8 mouse cellular contexts compared by ENCODE assay signal in genomic region chr10:80808099-80808984, GRCm38 (mm10). TPM values are rescaled to one million over a fixed set of nuclear protein-coding genes. Genes with fewer than 3 reads are reported as not detected.
A peak's percentile ranks its signal among the peaks of the same experiment; 100 is the strongest.
DNase-seq lines count a peak whose midpoint lies in the region; ATAC-seq lines count a peak whose summit lies in the region.

No protein-coding gene starts in this region.

- ATAC-seq in lung, embryonic 15.5 days (ENCODE audit: borderline replicate concordance, extremely low read depth, low FRiP score, low TSS enrichment) = no peak
- no peak for ATAC-seq in forebrain, embryonic 12.5 days (ENCODE audit: low FRiP score)
- no peak for ATAC-seq in limb, embryonic 13.5 days (ENCODE audit: low FRiP score, low read depth)

- no peak overlapping the region for H3K27ac ChIP-seq in lung, embryonic 15.5 days
- H3K27ac ChIP-seq in forebrain, embryonic 12.5 days = no peak overlapping the region
- no peak overlapping the region for H3K27ac ChIP-seq in limb, embryonic 13.5 days

- H3K9ac ChIP-seq in lung, embryonic 15.5 days = peak overlapping the region; percentile 33; the same call in 1 of the 2 replicates
- peak overlapping the region; percentile 31 for H3K9ac ChIP-seq in forebrain, embryonic 12.5 days
- H3K9ac ChIP-seq in limb, embryonic 13.5 days = peak overlapping the region; percentile 43; the same call in 1 of the 2 replicates

- WGBS in lung, embryonic 15.5 days = 16% methylated on average over 40 of the region's 40 CpGs
- 13% methylated on average over 40 of the region's 40 CpGs for WGBS in forebrain, embryonic 12.5 days
- WGBS in limb, embryonic 13.5 days = 17% methylated on average over 40 of the region's 40 CpGs

- peak overlapping the region; percentile 91 for H3K4me2 ChIP-seq in lung, embryonic 15.5 days
- peak overlapping the region; percentile 31 for H3K4me2 ChIP-seq in forebrain, embryonic 12.5 days
- peak overlapping the region; percentile 97 for H3K4me2 ChIP-seq in limb, embryonic 13.5 days (replicated peaks)

- H3K36me3 ChIP-seq in lung, embryonic 15.5 days = peaks cover 15% of the 10 kb centered on the region
- H3K36me3 ChIP-seq in forebrain, embryonic 12.5 days (replicated peaks) = peaks cover 26% of the 10 kb centered on the region
- H3K36me3 ChIP-seq in limb, embryonic 13.5 days = peaks cover 21% of the 10 kb centered on the region

- DNase-seq in lung, postnatal 36 days = no peak
- peak; percentile 57 for DNase-seq in retina, postnatal 1 day
- DNase-seq in layer of hippocampus, adult 18-20 months (ENCODE audit: low spot score in 2 of 2) = no peak
- DNase-seq in adrenal gland, postnatal 25 days = no peak
- DNase-seq in urinary bladder, adult 18-20 months (ENCODE audit: low spot score in 2 of 2) = no peak

- peaks cover 36% of the 10 kb centered on the region for H3K4me1 ChIP-seq in lung, embryonic 15.5 days
- peaks cover 47% of the 10 kb centered on the region for H3K4me1 ChIP-seq in forebrain, embryonic 12.5 days
- H3K4me1 ChIP-seq in limb, embryonic 13.5 days = peaks cover 38% of the 10 kb centered on the region

- H3K4me3 ChIP-seq in lung, embryonic 15.5 days = peak overlapping the region; percentile 16
- H3K4me3 ChIP-seq in forebrain, embryonic 12.5 days (replicated peaks) = peak overlapping the region; percentile 3; the same call in 1 of the 2 replicates
- peak overlapping the region; percentile 54 for H3K4me3 ChIP-seq in limb, embryonic 13.5 days

- H3K27me3 ChIP-seq in lung, embryonic 15.5 days = peaks cover 36% of the 10 kb centered on the region
- peaks cover 67% of the 10 kb centered on the region for H3K27me3 ChIP-seq in forebrain, embryonic 12.5 days
- H3K27me3 ChIP-seq in limb, embryonic 13.5 days = peaks cover 69% of the 10 kb centered on the region

- no peaks in the 10 kb centered on the region for H3K9me3 ChIP-seq in lung, embryonic 15.5 days
- no peaks in the 10 kb centered on the region for H3K9me3 ChIP-seq in forebrain, embryonic 12.5 days
- H3K9me3 ChIP-seq in limb, embryonic 13.5 days = no peaks in the 10 kb centered on the region

RNA-seq across cellular contexts. Expression of gene Amh, which starts 3.3 kb away (rescaled TPM):
- polyA plus RNA-seq in lung, embryonic 15.5 days (2015; fragmentation: Nextera tagmentation; extraction: Ambion mirVana) = 0.09 and 0.13 TPM in 2 replicates
- polyA plus RNA-seq in forebrain, embryonic 12.5 days (2016; fragmentation: Nextera tagmentation; extraction: Ambion mirVana) = 0.15 TPM in 1 of 2 replicates, not detected in the other
- polyA plus RNA-seq in limb, embryonic 13.5 days (2015; fragmentation: Nextera tagmentation; extraction: Ambion mirVana) = not detected in 2 replicates
- total RNA-seq in layer of hippocampus, adult 18-20 months (2021) = 1 to 10 TPM; 3.3 to 3.6 TPM
- 0.79 and 0.90 TPM in 2 replicates for total RNA-seq in adrenal gland, postnatal 25 days (2021)

RNA-seq across cellular contexts. Expression of gene Jsrp1, which starts 5.0 kb away (rescaled TPM):
- polyA plus RNA-seq in lung, embryonic 15.5 days (2015; fragmentation: Nextera tagmentation; extraction: Ambion mirVana) = 0.74 and 1.5 TPM in 2 replicates
- 0.27 and 0.36 TPM in 2 replicates for polyA plus RNA-seq in forebrain, embryonic 12.5 days (2016; fragmentation: Nextera tagmentation; extraction: Ambion mirVana)
- polyA plus RNA-seq in limb, embryonic 13.5 days (2015; fragmentation: Nextera tagmentation; extraction: Ambion mirVana) = 4.5 and 5.2 TPM in 2 replicates
- 1 to 10 TPM; 2.2 to 3.0 TPM for total RNA-seq in layer of hippocampus, adult 18-20 months (2021)
- 6.7 and 8.7 TPM in 2 replicates for total RNA-seq in adrenal gland, postnatal 25 days (2021)

RNA-seq across cellular contexts. Expression of gene Plekhj1, which starts 9.9 kb away (rescaled TPM):
- polyA plus RNA-seq in lung, embryonic 15.5 days (2015; fragmentation: Nextera tagmentation; extraction: Ambion mirVana) = 116 and 118 TPM in 2 replicates
- 152 and 156 TPM in 2 replicates for polyA plus RNA-seq in forebrain, embryonic 12.5 days (2016; fragmentation: Nextera tagmentation; extraction: Ambion mirVana)
- 127 and 128 TPM in 2 replicates for polyA plus RNA-seq in limb, embryonic 13.5 days (2015; fragmentation: Nextera tagmentation; extraction: Ambion mirVana)
- total RNA-seq in layer of hippocampus, adult 18-20 months (2021) = 10 to 100 TPM; 63.3 to 71.2 TPM
- 114 and 132 TPM in 2 replicates for total RNA-seq in adrenal gland, postnatal 25 days (2021)

RNA-seq across cellular contexts. Expression of gene Sf3a2, which starts 10.3 kb away (rescaled TPM):
- 60.1 and 64.7 TPM in 2 replicates for polyA plus RNA-seq in lung, embryonic 15.5 days (2015; fragmentation: Nextera tagmentation; extraction: Ambion mirVana)
- 77.1 and 89.4 TPM in 2 replicates for polyA plus RNA-seq in forebrain, embryonic 12.5 days (2016; fragmentation: Nextera tagmentation; extraction: Ambion mirVana)
- polyA plus RNA-seq in limb, embryonic 13.5 days (2015; fragmentation: Nextera tagmentation; extraction: Ambion mirVana) = 73.0 and 77.4 TPM in 2 replicates
- 10 to 100 TPM; 52.3 to 57.3 TPM for total RNA-seq in layer of hippocampus, adult 18-20 months (2021)
- 56.7 and 60.1 TPM in 2 replicates for total RNA-seq in adrenal gland, postnatal 25 days (2021)

RNA-seq across cellular contexts. Expression of gene Oaz1, which starts 18.1 kb away (rescaled TPM):
- 1,965 and 1,985 TPM in 2 replicates for polyA plus RNA-seq in lung, embryonic 15.5 days (2015; fragmentation: Nextera tagmentation; extraction: Ambion mirVana)
- polyA plus RNA-seq in forebrain, embryonic 12.5 days (2016; fragmentation: Nextera tagmentation; extraction: Ambion mirVana) = 1,463 and 1,490 TPM in 2 replicates
- 1,885 and 1,910 TPM in 2 replicates for polyA plus RNA-seq in limb, embryonic 13.5 days (2015; fragmentation: Nextera tagmentation; extraction: Ambion mirVana)
- total RNA-seq in layer of hippocampus, adult 18-20 months (2021) = 100 to 1,000 TPM; 518 to 519 TPM
- total RNA-seq in adrenal gland, postnatal 25 days (2021) = 742 and 955 TPM in 2 replicates

Comparison
In these comparisons a context has a peak if more than half of its experiments do, and no peak if none do; other contexts are left out.
1. H3K4me2 ChIP-seq: peak in every context shown above with its lines; median percentile 97 in limb, embryonic 13.5 days; 91 in lung, embryonic 15.5 days; 31 in forebrain, embryonic 12.5 days.
2. H3K4me3 ChIP-seq: peak in every context shown above with its lines; median percentile 54 in limb, embryonic 13.5 days; 16 in lung, embryonic 15.5 days; 3 in forebrain, embryonic 12.5 days.